In genomic region chr11:76588632-76589485, GRCm38 (mm10) we compare ENCODE assay signal across 13 mouse cellular contexts. TPM values are rescaled to one million over a fixed set of nuclear protein-coding genes. Genes with fewer than 3 reads are reported as not detected.
DNase-seq lines count a peak whose midpoint lies in the region; ATAC-seq and TF ChIP-seq lines count a peak whose summit lies in the region.
"Had no signal": no experiment of that assay in that cellular context is flagged by ENCODE, and none has a peak within 500 bp of the region (broad histone marks: within the 10 kb centered on the region; RNA-seq: fewer than 3 reads in every experiment).

No protein-coding gene starts in this region.

- H3K27me3 ChIP-seq in kidney, postnatal 0 days (ENCODE audit: insufficient read depth, low read length): no peaks in the 10 kb centered on the region
- no peaks in the 10 kb centered on the region for H3K27me3 ChIP-seq in midbrain, embryonic 15.5 days (replicated peaks)
- no peaks in the 10 kb centered on the region for H3K27me3 ChIP-seq in forebrain, embryonic 12.5 days
- H3K27me3 ChIP-seq: liver, embryonic 12.5 days had no signal

- no peak; the same call in 1 of the 2 replicates for TF ChIP-seq CTCF in kidney, postnatal 0 days (IDR thresholded peaks at IDR 0.05; ENCODE audit: low read depth)

- no peak overlapping the region for H3K27ac ChIP-seq in kidney, postnatal 0 days
- peak overlapping the region; percentile 100 for H3K27ac ChIP-seq in macrophage
- no peak overlapping the region for H3K27ac ChIP-seq in midbrain, embryonic 15.5 days
- no peak overlapping the region for H3K27ac ChIP-seq in forebrain, embryonic 12.5 days
- H3K27ac ChIP-seq: layer of hippocampus, adult 2 months; liver, embryonic 12.5 days had no signal

- H3K4me1 ChIP-seq in kidney, postnatal 0 days (replicated peaks; ENCODE audit: insufficient read depth, low read length): peaks cover 10% of the 10 kb centered on the region
- H3K4me1 ChIP-seq in midbrain, embryonic 15.5 days: peaks cover 4% of the 10 kb centered on the region
- peaks cover 4% of the 10 kb centered on the region; the same call in 1 of the 2 replicates for H3K4me1 ChIP-seq in forebrain, embryonic 12.5 days

- H3K4me2 ChIP-seq in kidney, postnatal 0 days (ENCODE audit: low read length): no peak overlapping the region
- no peak overlapping the region for H3K4me2 ChIP-seq in midbrain, embryonic 15.5 days
- H3K4me2 ChIP-seq in forebrain, embryonic 12.5 days: no peak overlapping the region
- H3K4me2 ChIP-seq: liver, embryonic 12.5 days had no signal

- H3K9me3 ChIP-seq in kidney, postnatal 0 days (replicated peaks; ENCODE audit: low read length): no peaks in the 10 kb centered on the region
- H3K9me3 ChIP-seq in midbrain, embryonic 15.5 days: no peaks in the 10 kb centered on the region
- H3K9me3 ChIP-seq in forebrain, embryonic 12.5 days: no peaks in the 10 kb centered on the region
- H3K9me3 ChIP-seq: liver, embryonic 12.5 days had no signal

- peak; percentile 33 for DNase-seq in kidney, postnatal 0 days (ENCODE audit: low spot score)
- DNase-seq in kidney, postnatal 4 days: no peak
- DNase-seq in A20 (ENCODE audit: low read depth, low spot score) (peak; percentile 77), adipocyte (ENCODE audit: low spot score) (peak; percentile 46)
- DNase-seq in left cerebral cortex, adult 8-10 months (ENCODE audit: low spot score in 2 of 2): no peak
- DNase-seq: cerebellum, adult 18-20 months; right cerebral cortex, postnatal 25 days had no signal

- no peak overlapping the region for H3K9ac ChIP-seq in kidney, postnatal 0 days (ENCODE audit: low read depth, low read length)
- H3K9ac ChIP-seq in midbrain, embryonic 15.5 days: no peak overlapping the region
- no peak overlapping the region for H3K9ac ChIP-seq in forebrain, embryonic 12.5 days
- H3K9ac ChIP-seq: liver, embryonic 12.5 days had no signal

- WGBS in kidney, postnatal 0 days: 53% methylated on average over 10 of the region's 10 CpGs
- 48% methylated on average over 10 of the region's 10 CpGs for WGBS in macrophage (ENCODE audit: missing documents)
- WGBS in midbrain, embryonic 15.5 days: 70% methylated on average over 10 of the region's 10 CpGs
- 70% methylated on average over 10 of the region's 10 CpGs for WGBS in forebrain, embryonic 12.5 days

- peaks cover 71% of the 10 kb centered on the region for H3K79me2 ChIP-seq in macrophage (ENCODE audit: inconsistent target)

- H3K36me3 ChIP-seq in kidney, postnatal 0 days (ENCODE audit: insufficient read depth, low read length): no peaks in the 10 kb centered on the region
- H3K36me3 ChIP-seq in macrophage (ENCODE audit: inconsistent target): no peaks in the 10 kb centered on the region
- no peaks in the 10 kb centered on the region for H3K36me3 ChIP-seq in midbrain, embryonic 15.5 days (replicated peaks)
- no peaks in the 10 kb centered on the region for H3K36me3 ChIP-seq in forebrain, embryonic 12.5 days (replicated peaks)
- H3K36me3 ChIP-seq: liver, embryonic 12.5 days had no signal

- no peak for ATAC-seq in kidney, postnatal 0 days (replicated peaks; ENCODE audit: low FRiP score, low read depth)
- ATAC-seq in midbrain, embryonic 15.5 days (replicated peaks): no peak
- no peak for ATAC-seq in forebrain, embryonic 12.5 days (ENCODE audit: low FRiP score)
- ATAC-seq: CD4-positive, CD25-positive, alpha-beta regulatory T cell, adult 4 months; liver, embryonic 12.5 days had no signal

- H3K4me3 ChIP-seq in kidney, postnatal 0 days (replicated peaks; ENCODE audit: low read depth, low read length): no peak overlapping the region
- H3K4me3 ChIP-seq in macrophage (ENCODE audit: inconsistent target): no peak overlapping the region
- no peak overlapping the region for H3K4me3 ChIP-seq in midbrain, embryonic 15.5 days
- no peak overlapping the region for H3K4me3 ChIP-seq in forebrain, embryonic 12.5 days (replicated peaks)
- H3K4me3 ChIP-seq: layer of hippocampus, adult 2 months; liver, embryonic 12.5 days had no signal

RNA-seq across cellular contexts. Expression of gene Abr, which starts 33.3 kb away (rescaled TPM):
- 27.7 and 30.7 TPM in 2 replicates for polyA plus RNA-seq in kidney, postnatal 0 days (2015; fragmentation: Nextera tagmentation; extraction: Ambion mirVana)
- total RNA-seq in macrophage (2018; cell fraction: chromatin; rRNA removed): 1,000 to 10,000 TPM in 3 of 26 experiments, 100 to 1,000 TPM in 23; 385 to 3,736 (median 481) TPM
- 100 to 1,000 TPM; 135 to 283 (median 184) TPM for total RNA-seq in macrophage (2018; cell fraction: cytosol; rRNA removed)
- total RNA-seq in macrophage (2018; cell fraction: nucleus; rRNA removed): 1,000 to 10,000 TPM in 1 of 26 experiments, 100 to 1,000 TPM in 25; 247 to 1,640 (median 305) TPM
- 100 to 138 TPM (median 115 TPM) in 3 replicates for polyA plus RNA-seq in macrophage (2018)
- 127 and 128 TPM in 2 replicates for polyA plus RNA-seq in midbrain, embryonic 15.5 days (2015; fragmentation: Nextera tagmentation; extraction: Ambion mirVana)
- 73.4 and 77.7 TPM in 2 replicates for polyA plus RNA-seq in forebrain, embryonic 12.5 days (2016; fragmentation: Nextera tagmentation; extraction: Ambion mirVana)
- total RNA-seq in left cerebral cortex, adult 8-10 months (2022): 100 to 1,000 TPM; 382 to 408 (median 393) TPM

Comparison
In these comparisons a context has a peak if more than half of its experiments do, and no peak if none do; other contexts are left out.
1. DNase-seq: peak in kidney, postnatal 0 days (single experiment), A20 (single experiment) and adipocyte (single experiment); none in kidney, postnatal 4 days (0 of 2) and left cerebral cortex, adult 8-10 months (0 of 2).